Mouse (Mus musculus): ENCODE data around the gene Pdk4.

DNA sequence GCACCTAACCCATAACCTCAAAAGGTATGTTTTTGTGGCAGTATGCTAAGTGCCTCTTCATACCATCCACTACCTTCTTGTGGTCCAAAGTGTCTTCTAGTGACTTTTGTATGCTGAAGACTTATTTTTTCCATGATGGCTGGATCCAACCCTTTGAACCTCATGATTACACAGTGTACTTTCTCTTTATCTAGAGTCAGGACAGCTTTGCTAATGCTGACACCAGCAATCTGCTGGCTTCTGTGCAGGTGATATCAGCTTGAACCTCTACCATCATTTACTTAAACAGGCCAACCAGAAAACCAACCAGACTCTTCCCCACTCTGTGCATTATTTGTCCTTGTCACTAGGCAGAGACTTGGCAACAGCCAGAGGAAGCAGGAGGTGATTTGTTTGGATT lies 39.6 kb upstream of the Pdk4 start:
- no peak for TF ChIP-seq USF1 (IDR thresholded peaks at IDR 0.05; ENCODE audit: low read depth, low read length)
- no peak for TF ChIP-seq CTCF (IDR thresholded peaks at IDR 0.05 in 2 of 3, conservative IDR thresholded peaks at IDR 0.05 in 1 of 3; ENCODE audit: control insufficient read depth in 1 of 3, insufficient read depth in 1 of 3, low read depth in 2 of 3, low read length in 3 of 3, poor library complexity in 1 of 3, severe bottlenecking in 1 of 3)
- TF ChIP-seq CHD1 (IDR thresholded peaks at IDR 0.05; ENCODE audit: low read depth, low read length), result no peak
- no peak for TF ChIP-seq SMC3 (IDR thresholded peaks at IDR 0.05; ENCODE audit: low read depth, low read length)
- TF ChIP-seq ELF1 (IDR thresholded peaks at IDR 0.05; ENCODE audit: low read depth, low read length), result no peak
- TF ChIP-seq ZMIZ1 (IDR thresholded peaks at IDR 0.05; ENCODE audit: low read depth, low read length), result no peak
- TF ChIP-seq UBTF (IDR thresholded peaks at IDR 0.05; ENCODE audit: borderline replicate concordance, insufficient read depth, low read depth, low read length), result no peak
- TF ChIP-seq SIN3A (IDR thresholded peaks at IDR 0.05; ENCODE audit: low read length), result no peak

Data from MEL (cell line).